Mouse (Mus musculus) ES-E14 (cell line): ENCODE measurements around the gene Uty. TPM values are rescaled to one million over a fixed set of nuclear protein-coding genes. Genes with fewer than 3 reads are reported as not detected.
A peak's percentile ranks its signal among the peaks of the same experiment; 100 is the strongest.

Experiments
- DNase-seq: peaks from one replicate; pipeline ENCODE4 v3.0.0-alpha.2; 2013; ENCODE audit warnings: low read depth, low spot score
- H3K27ac ChIP-seq: 2 replicates; pipeline ENCODE4 v1.5.1; 2012; ENCODE audit warnings: low read depth, mild to moderate bottlenecking, low read length, moderate library complexity, mixed read lengths; ENCODE audit not compliant: poor library complexity, insufficient read depth, severe bottlenecking
- H3K36me3 ChIP-seq: 2 replicates; pipeline ENCODE4 v1.6.1; 2012; ENCODE audit warnings: mild to moderate bottlenecking, low read length, moderate library complexity, mixed read lengths; ENCODE audit not compliant: control insufficient read depth, poor library complexity, insufficient read depth, severe bottlenecking
- H3K4me1 ChIP-seq, 2 experiments: fragments of 150-350 bp in 1 of 2; sonication (generic) in 1 of 2; 2 replicates each; pipeline ENCODE4 v1.6.1; 2012; ENCODE audit warnings: low read length in 2 of 2, mild to moderate bottlenecking in 1 of 2, mixed read lengths in 1 of 2; ENCODE audit not compliant: control insufficient read depth in 2 of 2, insufficient read depth in 2 of 2, poor library complexity in 1 of 2
- H3K4me3 ChIP-seq, 2 experiments: fragments of 150-350 bp in 1 of 2; sonication (generic) in 1 of 2; 2 replicates each; pipeline ENCODE4 v1.5.1; 2012; ENCODE audit warnings: low read length in 2 of 2, low read depth in 1 of 2, mild to moderate bottlenecking in 1 of 2, mixed read lengths in 1 of 2; ENCODE audit not compliant: insufficient read depth in 1 of 2, poor library complexity in 1 of 2, severe bottlenecking in 1 of 2
- H3K9ac ChIP-seq: 2 replicates; pipeline ENCODE4 v1.6.1; 2012; ENCODE audit warnings: low read depth, mild to moderate bottlenecking, low read length, mixed read lengths; ENCODE audit not compliant: poor library complexity, insufficient read depth, severe bottlenecking
- H3K9me3 ChIP-seq: fragments of 150-350 bp; sonication (generic); 2 replicates; pipeline ENCODE4 v1.6.1; 2012; ENCODE audit warnings: low read depth, mild to moderate bottlenecking, low read length; ENCODE audit not compliant: control insufficient read depth, insufficient read depth
- CHD2 ChIP-seq: IDR thresholded peaks from 2 replicates; pipeline ENCODE4 v1.6.1; 2014; ENCODE audit warnings: mild to moderate bottlenecking, low read depth, low read length, inconsistent platforms
- HCFC1 ChIP-seq: IDR thresholded peaks from 2 replicates; pipeline ENCODE4 v1.6.1; 2012; ENCODE audit warnings: low read length, inconsistent platforms, borderline replicate concordance; ENCODE audit not compliant: insufficient read depth
- MAFK ChIP-seq: IDR thresholded peaks from 2 replicates; pipeline ENCODE4 v1.6.1; 2014; ENCODE audit warnings: mild to moderate bottlenecking, low read depth, low read length, inconsistent platforms; ENCODE audit not compliant: insufficient read depth
- ZC3H11A ChIP-seq: IDR thresholded peaks from 2 replicates; pipeline ENCODE4 v1.6.1; 2012; ENCODE audit warnings: low read depth, mild to moderate bottlenecking, inconsistent platforms, low read length, borderline replicate concordance
- ZNF384 ChIP-seq: IDR thresholded peaks from 2 replicates; pipeline ENCODE4 v1.6.1; 2012; ENCODE audit warnings: low read depth, low read length, inconsistent platforms
- in situ Hi-C, 2 experiments: fragments of 600-800 bp; cut with MboI; formaldehyde crosslinking; loops; one replicate each; pipeline ENCODE4 v1.15.1; 2025; ENCODE audit warnings: low sequenced_read_pairs in 2 of 2, inconsistent platforms in 1 of 2; ENCODE audit not compliant: unreplicated experiment in 2 of 2
- total RNA-seq: library from RNA; depleted of rRNA; stranded (reverse); fragments of 300-350 nt; gene quantifications from 2 replicates; pipeline ENCODE4 v1.2.3, GENCODE M21; 2012

Uty gene
- total RNA-seq, 1 experiment: 32.2 TPM

DNA sequence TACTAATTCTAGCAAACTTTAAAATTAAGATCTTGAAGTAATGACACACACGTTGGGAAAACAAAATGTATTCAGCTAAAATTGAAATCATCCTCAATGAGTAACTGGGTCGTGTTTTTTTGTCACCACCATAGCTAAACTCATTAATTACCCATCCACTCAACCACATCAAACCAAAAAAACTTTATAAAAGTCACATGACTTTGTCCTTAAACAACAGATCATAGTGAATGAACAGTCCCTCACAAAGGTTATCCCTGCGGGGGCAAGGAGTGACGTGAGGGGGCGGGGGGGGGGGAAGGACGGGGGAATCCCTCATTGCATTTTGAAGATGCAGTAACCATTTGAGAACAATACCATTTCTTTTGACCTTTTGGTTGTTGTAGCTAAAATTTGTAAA lies 558 bp upstream of the Uty start:
- no peaks in the 10 kb centered on the region for H3K9me3 ChIP-seq
- DNase-seq: no peak
- H3K4me1 ChIP-seq: no peaks in the 10 kb centered on the region; a peak in 1 of 4 replicates
- in situ Hi-C loops: no loop called here
- H3K27ac ChIP-seq: no peak overlapping the region
- H3K4me3 ChIP-seq: peak overlapping the region in 1 of 2 experiments; percentile 89; a peak in 2 of 4 replicates
- no peak overlapping the region for H3K9ac ChIP-seq
- TF ChIP-seq HCFC1 (no peak), CHD2 (no peak), ZNF384 (no peak), ZC3H11A (no peak), MAFK (no peak)
- no peaks in the 10 kb centered on the region for H3K36me3 ChIP-seq

DNA sequence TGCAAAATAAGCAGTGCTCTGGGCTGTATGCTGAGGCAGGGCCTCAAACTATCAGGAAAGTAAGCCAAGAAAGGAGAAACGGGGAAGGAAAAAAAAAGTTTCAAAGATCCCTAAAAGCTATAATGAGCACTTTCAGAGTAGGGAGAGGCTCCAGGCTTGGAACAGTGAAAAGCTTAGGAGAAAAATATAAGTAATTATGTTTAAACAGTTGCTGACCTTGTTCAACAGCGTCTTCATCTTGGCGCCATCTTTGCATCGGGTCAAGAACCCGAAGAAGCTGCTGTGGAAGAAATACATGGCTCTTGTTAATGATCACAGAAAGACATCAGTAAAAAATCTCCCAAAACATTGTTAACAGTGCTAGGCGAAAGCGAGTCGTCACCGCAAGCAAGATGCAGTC lies 619 bp downstream of the Uty start:
- Histone ChIP-seq H3K9ac (peak overlapping the region; percentile 94), H3K4me3 (peak overlapping the region; percentile 77 to 89), H3K27ac (peak overlapping the region; percentile 74; the same call in 1 of the 2 replicates), H3K4me1 (no peaks in the 10 kb centered on the region; a peak in 1 of 4 replicates), H3K9me3 (no peaks in the 10 kb centered on the region), H3K36me3 (no peaks in the 10 kb centered on the region)
- no peak for TF ChIP-seq CHD2
- TF ChIP-seq HCFC1: no peak
- no peak for TF ChIP-seq MAFK
- TF ChIP-seq ZC3H11A: no peak
- no peak for TF ChIP-seq ZNF384
- in situ Hi-C loops: no loop called here
- DNase-seq: peak; percentile 15

DNA sequence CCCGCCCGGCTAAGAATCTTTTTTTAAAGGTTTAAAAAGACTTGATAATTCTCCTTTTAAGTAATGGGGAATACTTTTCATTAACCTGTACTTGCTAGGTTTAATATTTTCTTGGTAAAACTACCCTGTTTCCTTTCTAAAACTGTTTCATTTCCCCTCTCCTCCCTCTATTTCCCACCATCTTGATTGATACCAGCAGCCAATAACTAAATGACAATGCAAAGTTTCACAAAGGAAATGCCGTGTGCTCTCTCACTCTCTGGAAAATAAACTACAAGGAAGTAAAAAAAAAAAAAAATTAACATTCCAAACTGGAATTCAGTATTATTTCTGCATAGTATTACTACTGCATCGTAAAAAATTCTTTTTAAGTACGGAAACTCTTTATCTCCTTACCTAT lies 1.1 kb downstream of the Uty start:
- in situ Hi-C loops: no loop called here
- H3K4me1 ChIP-seq: no peaks in the 10 kb centered on the region; a peak in 1 of 4 replicates
- H3K36me3 ChIP-seq: no peaks in the 10 kb centered on the region
- H3K9me3 ChIP-seq: no peaks in the 10 kb centered on the region
- peak overlapping the region; percentile 77 to 89 for H3K4me3 ChIP-seq
- no peak overlapping the region for H3K9ac ChIP-seq
- DNase-seq: no peak
- TF ChIP-seq ZNF384: no peak
- TF ChIP-seq MAFK: no peak
- TF ChIP-seq CHD2: no peak
- TF ChIP-seq ZC3H11A: no peak
- no peak for TF ChIP-seq HCFC1
- H3K27ac ChIP-seq: no peak overlapping the region

DNA sequence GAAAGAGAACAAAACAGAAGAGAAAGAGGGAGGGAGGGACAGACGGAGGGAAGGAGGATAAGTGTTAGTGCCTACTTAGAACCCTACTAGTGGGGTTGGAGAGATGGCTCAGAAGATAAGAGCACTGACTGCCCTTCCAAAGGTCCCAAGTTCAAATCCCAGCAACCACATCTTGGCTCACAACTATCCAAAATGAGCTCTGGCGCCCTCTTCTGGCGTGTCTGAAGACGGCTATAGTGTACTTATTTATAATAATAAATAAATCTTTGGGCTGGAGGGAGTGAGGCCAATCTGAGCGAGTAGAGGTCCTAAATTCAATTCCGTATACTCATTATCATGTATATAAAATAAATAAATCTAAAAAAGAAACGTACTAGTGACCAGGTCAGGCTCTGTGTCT lies 25.6 kb downstream of the Uty start:
- no peaks in the 10 kb centered on the region for H3K4me1 ChIP-seq
- in situ Hi-C loops: no loop called here

DNA sequence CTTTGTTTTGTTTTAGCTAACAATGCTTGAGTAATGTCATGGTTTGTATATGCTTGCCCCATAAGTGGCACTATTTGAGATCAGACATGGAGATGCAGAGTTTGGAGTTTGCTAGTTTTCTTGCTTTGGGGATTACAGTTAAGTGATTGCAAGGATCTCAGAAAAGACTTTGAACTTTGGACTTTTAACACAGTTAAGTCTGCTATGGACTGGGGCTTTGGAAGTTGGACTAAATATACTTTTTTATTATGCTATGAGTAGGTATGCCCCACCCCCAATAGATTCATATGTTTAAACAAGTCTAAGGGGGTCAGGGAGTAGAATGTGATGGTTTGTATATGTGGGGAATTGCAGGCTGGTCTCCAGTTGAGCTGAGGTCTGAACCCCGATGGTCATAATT lies 67.1 kb downstream of the Uty start:
- Histone ChIP-seq H3K4me1 (no peaks in the 10 kb centered on the region), H3K9ac (no peak overlapping the region), H3K9me3 (no peaks in the 10 kb centered on the region), H3K36me3 (no peaks in the 10 kb centered on the region), H3K27ac (no peak overlapping the region), H3K4me3 (no peak overlapping the region)
- DNase-seq: no peak
- no peak for TF ChIP-seq MAFK
- TF ChIP-seq ZNF384: no peak
- in situ Hi-C loops: loop anchor here in 1 of 2 experiments (10.0 kb wide), 2 partner anchors 64 to 76 kb away; no protein-coding TSS in a partner anchor

More for the DNA sequence above, 25.6 kb downstream of the Uty start:
- Histone ChIP-seq H3K27ac (no peak overlapping the region), H3K9ac (no peak overlapping the region), H3K36me3 (no peaks in the 10 kb centered on the region), H3K9me3 (no peaks in the 10 kb centered on the region), H3K4me3 (no peak overlapping the region)
- TF ChIP-seq ZC3H11A (no peak), HCFC1 (no peak), MAFK (no peak), ZNF384 (no peak), CHD2 (no peak)
- DNase-seq: no peak
